Mouse (Mus musculus) lung, postnatal 0 days (tissue): ENCODE results near the gene Bach2.

Source experiments
- CTCF ChIP-seq: IDR thresholded peaks from 2 replicates; pipeline ENCODE4 v1.5.1; 2016; ENCODE audit warnings: antibody characterized with exemption, mild to moderate bottlenecking
- EP300 ChIP-seq: IDR thresholded peaks from 2 replicates; pipeline ENCODE4 v1.6.1; 2016; ENCODE audit warnings: antibody characterized with exemption, mild to moderate bottlenecking, control low read depth

DNA sequence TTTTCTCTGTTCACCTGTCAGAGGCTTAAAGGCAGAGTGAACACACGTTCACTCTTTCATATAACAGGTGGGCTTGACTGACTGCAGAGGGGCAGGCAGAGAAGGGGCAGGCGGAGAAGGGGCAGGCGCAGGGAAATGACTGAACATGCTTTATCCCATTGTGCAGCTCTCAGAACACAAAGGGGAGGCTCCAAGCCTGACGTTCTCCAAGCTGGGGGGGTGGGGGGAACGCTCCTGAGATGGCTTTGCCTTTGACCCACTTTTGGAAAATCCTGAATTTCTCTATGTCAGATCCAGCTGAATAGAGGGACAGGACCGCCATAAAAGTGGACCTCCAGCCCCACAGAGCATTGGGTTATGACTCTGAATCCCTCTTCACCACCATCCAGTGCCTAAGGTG, 194.3 kb downstream of the Bach2 start:
- TF ChIP-seq CTCF (no peak), EP300 (no peak)
